Mouse (Mus musculus) MEL (cell line): ENCODE measurements around the gene Foxn4. TPM values are rescaled to one million over a fixed set of nuclear protein-coding genes. Genes with fewer than 3 reads are reported as not detected.
A peak's percentile ranks its signal among the peaks of the same experiment; 100 is the strongest.

Experiments used
- DNase-seq: peaks from one replicate; pipeline ENCODE4 v3.0.0; 2011; ENCODE audit warnings: low read depth, low spot score
- H3K27ac ChIP-seq: 2 replicates; pipeline ENCODE4 v1.5.1; 2012; ENCODE audit warnings: low read depth, mild to moderate bottlenecking, control low read depth, low read length, moderate library complexity; ENCODE audit not compliant: control insufficient read depth
- H3K27me3 ChIP-seq, 2 experiments: fragments of 150-350 bp in 1 of 2; sonication (generic) in 1 of 2; 2 replicates each; pipeline ENCODE4 v1.6.1; 2012; ENCODE audit warnings: low read length in 2 of 2, mild to moderate bottlenecking in 2 of 2, improper control_type of control experiment in 1 of 2, moderate library complexity in 1 of 2; ENCODE audit not compliant: insufficient read depth in 2 of 2, control insufficient read depth in 1 of 2
- H3K36me3 ChIP-seq, 2 experiments: 2 replicates each; pipeline ENCODE4 v1.6.1; 2012 to 2014; ENCODE audit warnings: low read length in 2 of 2, improper control_type of control experiment in 1 of 2, inconsistent platforms in 1 of 2, mild to moderate bottlenecking in 1 of 2; ENCODE audit not compliant: insufficient read depth in 2 of 2, control insufficient read depth in 1 of 2
- H3K4me1 ChIP-seq, 2 experiments: fragments of 150-350 bp in 1 of 2; sonication (generic) in 1 of 2; 2 replicates each; pipeline ENCODE4 v1.6.1; 2012; ENCODE audit warnings: low read length in 2 of 2, improper control_type of control experiment in 1 of 2, mild to moderate bottlenecking in 1 of 2; ENCODE audit not compliant: insufficient read depth in 2 of 2, control insufficient read depth in 1 of 2
- H3K4me3 ChIP-seq, 2 experiments: fragments of 150-350 bp in 1 of 2; sonication (generic) in 1 of 2; 2 replicates each; pipeline ENCODE4 v1.5.1; 2012; ENCODE audit warnings: low read depth in 2 of 2, low read length in 2 of 2, mild to moderate bottlenecking in 2 of 2, moderate library complexity in 2 of 2, control low read depth in 1 of 2, improper control_type of control experiment in 1 of 2; ENCODE audit not compliant: control insufficient read depth in 1 of 2, insufficient read depth in 1 of 2
- H3K79me2 ChIP-seq: 2 replicates; pipeline ENCODE4 v1.6.1; 2012; ENCODE audit warnings: mild to moderate bottlenecking, low read length, moderate library complexity; ENCODE audit not compliant: control insufficient read depth, poor library complexity, insufficient read depth
- H3K9ac ChIP-seq: 2 replicates; pipeline ENCODE4 v1.6.1; 2012; ENCODE audit warnings: low read depth, mild to moderate bottlenecking, control low read depth, low read length, moderate library complexity; ENCODE audit not compliant: control insufficient read depth, poor library complexity, severe bottlenecking
- H3K9me3 ChIP-seq: fragments of 150-350 bp; sonication (generic); replicated peaks from 2 replicates; pipeline ENCODE4 v1.6.1; 2012; ENCODE audit warnings: mild to moderate bottlenecking, low read length, improper control_type of control experiment, moderate library complexity; ENCODE audit not compliant: insufficient read depth
- CHD1 ChIP-seq: IDR thresholded peaks from 2 replicates; pipeline ENCODE4 v1.6.1; 2012; ENCODE audit warnings: low read depth, mild to moderate bottlenecking, inconsistent platforms, low read length, improper control_type of control experiment
- CHD2 ChIP-seq: IDR thresholded peaks from 2 replicates; pipeline ENCODE4 v1.6.1; 2011; ENCODE audit warnings: low read length, improper control_type of control experiment
- CTCF ChIP-seq, 3 experiments: IDR thresholded peaks in 2 of 3; conservative IDR thresholded peaks in 1 of 3; 2 replicates each; pipeline ENCODE4 v1.5.1; 2011 to 2012; ENCODE audit warnings: low read length in 3 of 3, low read depth in 2 of 3, mild to moderate bottlenecking in 2 of 3, improper control_type of control experiment in 1 of 3, inconsistent platforms in 1 of 3, mixed read lengths in 1 of 3, moderate library complexity in 1 of 3; ENCODE audit not compliant: control insufficient read depth in 1 of 3, insufficient read depth in 1 of 3, poor library complexity in 1 of 3, severe bottlenecking in 1 of 3
- E2F4 ChIP-seq: IDR thresholded peaks from 2 replicates; pipeline ENCODE4 v1.6.1; 2011; ENCODE audit warnings: low read depth, low read length, improper control_type of control experiment, borderline replicate concordance
- ELF1 ChIP-seq: IDR thresholded peaks from 2 replicates; pipeline ENCODE4 v1.6.1; 2014; ENCODE audit warnings: low read depth, mild to moderate bottlenecking, inconsistent platforms, low read length, improper control_type of control experiment, moderate library complexity
- GATA1 ChIP-seq: IDR thresholded peaks from 2 replicates; pipeline ENCODE4 v1.6.1; 2011; ENCODE audit warnings: low read depth, low read length, improper control_type of control experiment
- KAT2A ChIP-seq: conservative IDR thresholded peaks from 2 replicates; pipeline ENCODE4 v1.6.1; 2012; ENCODE audit warnings: low read depth, low read length, improper control_type of control experiment, inconsistent platforms
- MAFK ChIP-seq: IDR thresholded peaks from 2 replicates; pipeline ENCODE4 v1.6.1; 2011; ENCODE audit warnings: low read depth, mild to moderate bottlenecking, low read length, improper control_type of control experiment, borderline replicate concordance
- MAX ChIP-seq: IDR thresholded peaks from 2 replicates; pipeline ENCODE4 v1.6.1; 2011; ENCODE audit warnings: low read length, improper control_type of control experiment
- MXI1 ChIP-seq: IDR thresholded peaks from 2 replicates; pipeline ENCODE4 v1.6.1; 2011; ENCODE audit warnings: mild to moderate bottlenecking, low read depth, low read length, improper control_type of control experiment
- MYC ChIP-seq: IDR thresholded peaks from 2 replicates; pipeline ENCODE4 v1.6.1; 2011; ENCODE audit warnings: low read depth, mild to moderate bottlenecking, low read length, improper control_type of control experiment, moderate library complexity
- NELFE ChIP-seq: IDR thresholded peaks from 2 replicates; pipeline ENCODE4 v1.6.1; 2011; ENCODE audit warnings: low read depth, low read length, improper control_type of control experiment
- POLR2A ChIP-seq, 2 experiments: IDR thresholded peaks; 2 replicates each; pipeline ENCODE4 v1.6.1; 2011 to 2012; ENCODE audit warnings: low read length in 2 of 2, mild to moderate bottlenecking in 2 of 2, control low read depth in 1 of 2, improper control_type of control experiment in 1 of 2, low read depth in 1 of 2, moderate library complexity in 1 of 2; ENCODE audit not compliant: control insufficient read depth in 1 of 2, insufficient read depth in 1 of 2, poor library complexity in 1 of 2
- POLR2AphosphoS2 ChIP-seq: IDR thresholded peaks from 2 replicates; pipeline ENCODE4 v1.6.1; 2011; ENCODE audit warnings: low read length, improper control_type of control experiment
- RAD21 ChIP-seq: IDR thresholded peaks from 2 replicates; pipeline ENCODE4 v1.6.1; 2011; ENCODE audit warnings: mild to moderate bottlenecking, low read depth, low read length, improper control_type of control experiment
- SIN3A ChIP-seq: IDR thresholded peaks from 2 replicates; pipeline ENCODE4 v1.6.1; 2012; ENCODE audit warnings: low read length, improper control_type of control experiment, inconsistent platforms
- TAL1 ChIP-seq: IDR thresholded peaks from 2 replicates; pipeline ENCODE4 v1.6.1; 2012; ENCODE audit warnings: mild to moderate bottlenecking, inconsistent platforms, low read length, moderate library complexity, mixed read lengths
- TCF12 ChIP-seq: IDR thresholded peaks from 2 replicates; pipeline ENCODE4 v1.6.1; 2014; ENCODE audit warnings: low read depth, mild to moderate bottlenecking, inconsistent platforms, low read length, improper control_type of control experiment, moderate library complexity
- USF2 ChIP-seq, 2 experiments: IDR thresholded peaks; 2 replicates each; pipeline ENCODE4 v1.6.1; 2011 to 2012; ENCODE audit warnings: improper control_type of control experiment in 2 of 2, low read length in 2 of 2, borderline replicate concordance in 1 of 2, inconsistent platforms in 1 of 2, low read depth in 1 of 2, mild to moderate bottlenecking in 1 of 2; ENCODE audit not compliant: insufficient read depth in 1 of 2
- ZKSCAN1 ChIP-seq: IDR thresholded peaks from 2 replicates; pipeline ENCODE4 v1.6.1; 2012; ENCODE audit warnings: low read depth, mild to moderate bottlenecking, inconsistent platforms, low read length, improper control_type of control experiment, moderate library complexity
- polyA plus RNA-seq, 2 experiments: library from polyadenylated mRNA; stranded (reverse) in 1 of 2; unstranded in 1 of 2; fragments of >175 nt in 1 of 2; fragments of >200 nt in 1 of 2; gene quantifications; 2 replicates each; pipeline versions ENCODE4 v1.2.1 to v1.2.4; 2012; ENCODE audit warnings: low replicate concordance in 2 of 2, low read depth in 1 of 2; ENCODE audit not compliant: insufficient read length in 2 of 2, insufficient read depth in 1 of 2, missing spikeins in 1 of 2
- total RNA-seq: library from RNA; depleted of rRNA; stranded (reverse); fragments of 300-350 nt; gene quantifications from 2 replicates; pipeline ENCODE4 v1.2.3, GENCODE M21; 2012

The Foxn4 gene
- total and polyA plus RNA-seq, 3 experiments: 0.07 TPM; not detected in 2

GRCm38 (mm10) chr5:114282346-114282745 is 8.7 kb upstream of the Foxn4 start:
- no peaks in the 10 kb centered on the region for H3K36me3 ChIP-seq
- H3K79me2 ChIP-seq: no peaks in the 10 kb centered on the region
- TF ChIP-seq E2F4: no peak
- TF ChIP-seq CHD2: no peak
- TF ChIP-seq GATA1: no peak
- TF ChIP-seq TAL1: no peak
- TF ChIP-seq ELF1: no peak
- TF ChIP-seq USF2 (IDR thresholded peaks at IDR 0.05; ENCODE audit: borderline replicate concordance in 1 of 2, insufficient read depth in 1 of 2, low read depth in 1 of 2, low read length in 2 of 2): no peak
- TF ChIP-seq MAX: no peak
- TF ChIP-seq TCF12: no peak
- TF ChIP-seq CTCF (IDR thresholded peaks at IDR 0.05 in 2 of 3, conservative IDR thresholded peaks at IDR 0.05 in 1 of 3; ENCODE audit: control insufficient read depth in 1 of 3, insufficient read depth in 1 of 3, low read depth in 2 of 3, low read length in 3 of 3, poor library complexity in 1 of 3, severe bottlenecking in 1 of 3): no peak
- TF ChIP-seq MYC: no peak
- TF ChIP-seq POLR2AphosphoS2: no peak
- no peak for TF ChIP-seq CHD1
- TF ChIP-seq NELFE: no peak
- TF ChIP-seq RAD21: no peak
- no peak for TF ChIP-seq KAT2A
- no peak for TF ChIP-seq MAFK
- no peak overlapping the region for H3K27ac ChIP-seq
- DNase-seq: no peak
- no peak overlapping the region for H3K9ac ChIP-seq
- no peaks in the 10 kb centered on the region for H3K4me1 ChIP-seq
- no peak overlapping the region for H3K4me3 ChIP-seq
- H3K9me3 ChIP-seq: no peaks in the 10 kb centered on the region
- H3K27me3 ChIP-seq: peaks cover 1 to 5% of the 10 kb centered on the region in 2 experiments; a peak in 3 of 4 replicates

- Histone ChIP-seq H3K4me3 (no peak overlapping the region), H3K9ac (no peak overlapping the region), H3K27ac (no peak overlapping the region), H3K79me2 (no peaks in the 10 kb centered on the region), H3K9me3 (no peaks in the 10 kb centered on the region), H3K27me3 (peaks cover 3 to 8% of the 10 kb centered on the region in 2 experiments; a peak in 3 of 4 replicates), H3K36me3 (no peaks in the 10 kb centered on the region), H3K4me1 (no peaks in the 10 kb centered on the region)
- peak; percentile 11 for DNase-seq
- TF ChIP-seq POLR2A (IDR thresholded peaks at IDR 0.05; ENCODE audit: control insufficient read depth in 1 of 2, insufficient read depth in 1 of 2, low read depth in 1 of 2, low read length in 2 of 2, poor library complexity in 1 of 2) (no peak), GATA1 (no peak), MXI1 (no peak), NELFE (no peak), TAL1 (no peak), RAD21 (no peak), SIN3A (no peak), ZKSCAN1 (no peak)
Measured at GRCm38 (mm10) chr5:114279382-114280143, 6.0 kb upstream of the Foxn4 start.
